Comparison of ENCODE assay signal across 21 mouse cellular contexts in the genomic region with DNA sequence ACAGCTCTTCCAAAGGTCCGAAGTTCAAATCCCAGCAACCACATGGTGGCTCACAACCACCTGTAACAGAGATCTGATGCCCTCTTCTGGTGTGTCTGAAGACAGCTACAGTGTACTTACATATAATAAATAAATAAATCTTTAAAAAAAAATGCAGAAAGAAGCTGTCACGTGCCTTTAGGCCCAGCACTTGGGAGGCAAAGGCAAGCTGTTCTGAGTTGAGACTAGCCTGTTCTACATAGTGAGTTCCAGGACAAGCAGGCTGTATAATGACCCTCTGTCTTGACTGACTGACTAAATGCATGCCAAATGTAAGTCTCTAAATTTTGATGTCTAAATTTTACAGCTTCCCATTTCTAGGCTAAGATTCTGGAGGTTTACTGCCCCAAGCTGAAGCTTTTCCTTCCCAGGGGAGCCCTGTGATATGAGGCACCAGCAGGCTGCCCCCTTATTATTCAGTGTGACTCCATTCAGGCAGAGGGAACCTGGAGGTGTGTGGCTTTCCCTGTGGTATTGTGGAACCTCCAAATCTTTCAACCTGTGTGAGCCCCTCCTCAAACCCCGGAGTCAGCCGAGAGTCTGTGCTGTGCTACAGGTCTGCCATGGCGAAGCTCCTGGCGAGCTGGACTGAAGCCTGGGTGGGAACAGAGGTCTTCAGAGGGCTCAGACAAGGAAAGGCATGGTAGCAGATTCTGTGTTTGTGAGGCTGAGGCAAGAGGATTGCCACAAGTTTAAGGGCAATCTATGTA. TPM values are rescaled to one million over a fixed set of nuclear protein-coding genes. Genes with fewer than 3 reads are reported as not detected.
DNase-seq lines count a peak whose midpoint lies in the region; ATAC-seq and TF ChIP-seq lines count a peak whose summit lies in the region.
"Had no signal": no experiment of that assay in that cellular context is flagged by ENCODE, and none has a peak within 500 bp of the region (broad histone marks: within the 10 kb centered on the region; RNA-seq: fewer than 3 reads in every experiment).

No protein-coding gene starts in this region.

- H3K4me3 ChIP-seq in kidney, embryonic 16.5 days (ENCODE audit: low read length), result no peak overlapping the region
- no peak overlapping the region for H3K4me3 ChIP-seq in stomach, embryonic 14.5 days (ENCODE audit: low read depth, low read length)
- H3K4me3 ChIP-seq in stomach, postnatal 0 days (ENCODE audit: low read depth, low read length), result no peak overlapping the region
- H3K4me3 ChIP-seq in stomach, embryonic 16.5 days (replicated peaks; ENCODE audit: low read length), result no peak overlapping the region
- H3K4me3 ChIP-seq: embryonic facial prominence, embryonic 10.5 days; gastrocnemius, adult 2 months; heart, embryonic 15.5 days; hindbrain, embryonic 10.5 days had no signal

- no peaks in the 10 kb centered on the region for H3K36me3 ChIP-seq in kidney, embryonic 16.5 days (ENCODE audit: insufficient read depth, low read length)
- no peaks in the 10 kb centered on the region for H3K36me3 ChIP-seq in stomach, embryonic 14.5 days (ENCODE audit: control insufficient read depth, insufficient read depth, low read length)
- no peaks in the 10 kb centered on the region for H3K36me3 ChIP-seq in stomach, postnatal 0 days (ENCODE audit: control insufficient read depth, insufficient read depth, low read length)
- no peaks in the 10 kb centered on the region for H3K36me3 ChIP-seq in stomach, embryonic 16.5 days (ENCODE audit: control insufficient read depth, insufficient read depth, low read length)
- H3K36me3 ChIP-seq: embryonic facial prominence, embryonic 10.5 days; heart, embryonic 15.5 days; hindbrain, embryonic 10.5 days had no signal

- peak; percentile 73 for DNase-seq in heart, adult 11 months
- no peak for DNase-seq in heart, postnatal 10 days
- no peak for DNase-seq in kidney, adult 9 months
- DNase-seq in stomach, postnatal 0 days (ENCODE audit: low spot score), result no peak
- no peak for DNase-seq in frontal cortex, postnatal 25 days (ENCODE audit: low spot score in 2 of 2)
- DNase-seq: adrenal gland, adult 8-10 months; adrenal gland, postnatal 36 days; cerebellum, adult 2 months; cerebellum, postnatal 10 days; gastrocnemius, adult 2 months; gastrocnemius, postnatal 25 days had no signal

- no peaks in the 10 kb centered on the region for H3K27me3 ChIP-seq in kidney, embryonic 16.5 days (ENCODE audit: insufficient read depth, low read length)
- no peaks in the 10 kb centered on the region for H3K27me3 ChIP-seq in stomach, embryonic 14.5 days (ENCODE audit: control insufficient read depth, insufficient read depth, low read length)
- no peaks in the 10 kb centered on the region for H3K27me3 ChIP-seq in stomach, postnatal 0 days (ENCODE audit: control insufficient read depth, insufficient read depth, low read length)
- no peaks in the 10 kb centered on the region for H3K27me3 ChIP-seq in stomach, embryonic 16.5 days (ENCODE audit: control insufficient read depth, insufficient read depth, low read length)
- H3K27me3 ChIP-seq: CH12.LX; heart, embryonic 15.5 days had no signal

- WGBS in kidney, embryonic 16.5 days, result 78% methylated on average over 6 of the region's 6 CpGs
- WGBS in stomach, embryonic 14.5 days, result 80% methylated on average over 6 of the region's 6 CpGs
- WGBS in stomach, postnatal 0 days, result 84% methylated on average over 6 of the region's 6 CpGs
- 81% methylated on average over 6 of the region's 6 CpGs for WGBS in stomach, embryonic 16.5 days

- intact Hi-C loops in heart, postnatal 10 days (cut with DNase I), result no loop called here

- H3K4me2 ChIP-seq in kidney, embryonic 16.5 days (replicated peaks; ENCODE audit: low read depth, low read length), result no peak overlapping the region
- no peak overlapping the region for H3K4me2 ChIP-seq in stomach, embryonic 14.5 days (replicated peaks; ENCODE audit: low read depth, low read length)
- no peak overlapping the region for H3K4me2 ChIP-seq in stomach, postnatal 0 days (replicated peaks; ENCODE audit: low read depth)
- no peak overlapping the region for H3K4me2 ChIP-seq in stomach, embryonic 16.5 days (ENCODE audit: low read depth, low read length)
- H3K4me2 ChIP-seq: heart, embryonic 11.5 days; heart, embryonic 15.5 days; hindbrain, embryonic 14.5 days had no signal

- peak; percentile 20; the same call in 1 of the 2 replicates for ATAC-seq in kidney, embryonic 16.5 days (ENCODE audit: low FRiP score, low TSS enrichment)
- ATAC-seq in stomach, embryonic 14.5 days (ENCODE audit: insufficient number of reproducible peaks, insufficient read depth, low FRiP score, low read depth), result no peak
- no peak; the same call in 1 of the 2 replicates for ATAC-seq in stomach, postnatal 0 days (ENCODE audit: low FRiP score, low TSS enrichment)
- no peak for ATAC-seq in stomach, embryonic 16.5 days (ENCODE audit: insufficient read depth, low FRiP score)
- ATAC-seq: forebrain, embryonic 16.5 days had no signal

- no peak for TF ChIP-seq EP300 in stomach, postnatal 0 days (optimal IDR thresholded peaks at IDR 0.05)

- H3K9ac ChIP-seq in kidney, embryonic 16.5 days (replicated peaks; ENCODE audit: low read length), result no peak overlapping the region
- no peak overlapping the region for H3K9ac ChIP-seq in stomach, embryonic 14.5 days (replicated peaks; ENCODE audit: low read depth, low read length)
- no peak overlapping the region for H3K9ac ChIP-seq in stomach, postnatal 0 days (ENCODE audit: low read length)
- H3K9ac ChIP-seq in stomach, embryonic 16.5 days (ENCODE audit: low read length), result 0 out of 2 replicates have a peak overlapping the region, but pooled peaks have one; percentile 0
- H3K9ac ChIP-seq: heart, embryonic 15.5 days; hindbrain, embryonic 14.5 days had no signal

- peak overlapping the region; percentile 43; the same call in 1 of the 2 replicates for H3K27ac ChIP-seq in kidney, embryonic 16.5 days (ENCODE audit: low read length)
- peak overlapping the region; percentile 7; the same call in 1 of the 2 replicates for H3K27ac ChIP-seq in stomach, embryonic 14.5 days (ENCODE audit: low read length)
- no peak overlapping the region for H3K27ac ChIP-seq in stomach, postnatal 0 days (replicated peaks)
- H3K27ac ChIP-seq in stomach, embryonic 16.5 days (ENCODE audit: low read length), result no peak overlapping the region; the same call in 1 of the 2 replicates
- H3K27ac ChIP-seq: embryonic facial prominence, embryonic 10.5 days; gastrocnemius, adult 2 months; heart, embryonic 15.5 days; hindbrain, embryonic 10.5 days; hindbrain, embryonic 14.5 days had no signal

- H3K9me3 ChIP-seq in kidney, embryonic 16.5 days (ENCODE audit: low read length), result no peaks in the 10 kb centered on the region
- H3K9me3 ChIP-seq in stomach, embryonic 14.5 days (ENCODE audit: control insufficient read depth, low read depth, low read length), result no peaks in the 10 kb centered on the region
- H3K9me3 ChIP-seq in stomach, postnatal 0 days (ENCODE audit: control insufficient read depth, low read length), result no peaks in the 10 kb centered on the region
- no peaks in the 10 kb centered on the region for H3K9me3 ChIP-seq in stomach, embryonic 16.5 days (replicated peaks; ENCODE audit: control insufficient read depth, low read length)
- H3K9me3 ChIP-seq: embryonic facial prominence, embryonic 10.5 days; heart, embryonic 15.5 days; hindbrain, embryonic 10.5 days had no signal

- TF ChIP-seq CTCF in stomach, postnatal 0 days (IDR thresholded peaks at IDR 0.05; ENCODE audit: low read depth), result no peak

- H3K4me1 ChIP-seq in kidney, embryonic 16.5 days (ENCODE audit: insufficient read depth, low read length), result peaks cover 22% of the 10 kb centered on the region
- H3K4me1 ChIP-seq in stomach, embryonic 14.5 days (ENCODE audit: control insufficient read depth, insufficient read depth, low read length), result 0 out of 2 replicates have a peak, but pooled peaks cover 4% of the 10 kb centered on the region
- peaks cover 3% of the 10 kb centered on the region; the same call in 1 of the 2 replicates for H3K4me1 ChIP-seq in stomach, postnatal 0 days (replicated peaks; ENCODE audit: control insufficient read depth, insufficient read depth)
- H3K4me1 ChIP-seq in stomach, embryonic 16.5 days (ENCODE audit: control insufficient read depth, insufficient read depth, low read length), result peaks cover 12% of the 10 kb centered on the region
- H3K4me1 ChIP-seq: heart, embryonic 15.5 days had no signal

RNA-seq across cellular contexts. Expression of a gene that starts 9.9 kb away (rescaled TPM):
- 10 to 100 TPM; 49.7 to 52.9 TPM for total RNA-seq in heart, postnatal 10 days (2021)
- 191 and 192 TPM in 2 replicates for polyA plus RNA-seq in kidney, embryonic 16.5 days (2015; fragmentation: Nextera tagmentation; extraction: Ambion mirVana)
- polyA plus RNA-seq in stomach, embryonic 14.5 days (2014; fragmentation: Nextera tagmentation; extraction: Ambion mirVana), result 204 and 216 TPM in 2 replicates
- polyA plus RNA-seq in stomach, postnatal 0 days (2015; fragmentation: Nextera tagmentation; extraction: Ambion mirVana), result 260 and 269 TPM in 2 replicates
- 167 and 175 TPM in 2 replicates for polyA plus RNA-seq in stomach, embryonic 16.5 days (2015; fragmentation: Nextera tagmentation; extraction: Ambion mirVana)

RNA-seq across cellular contexts. Expression of a gene that starts 57.2 kb away (rescaled TPM):
- 100 to 1,000 TPM; 412 to 465 TPM for total RNA-seq in heart, postnatal 10 days (2021)
- polyA plus RNA-seq in kidney, embryonic 16.5 days (2015; fragmentation: Nextera tagmentation; extraction: Ambion mirVana), result 202 and 208 TPM in 2 replicates
- polyA plus RNA-seq in stomach, embryonic 14.5 days (2014; fragmentation: Nextera tagmentation; extraction: Ambion mirVana), result 214 and 230 TPM in 2 replicates
- polyA plus RNA-seq in stomach, postnatal 0 days (2015; fragmentation: Nextera tagmentation; extraction: Ambion mirVana), result 127 and 132 TPM in 2 replicates
- 179 and 211 TPM in 2 replicates for polyA plus RNA-seq in stomach, embryonic 16.5 days (2015; fragmentation: Nextera tagmentation; extraction: Ambion mirVana)

Comparison
In these comparisons a context has a peak if more than half of its experiments do, and no peak if none do; other contexts are left out.
1. H3K27ac ChIP-seq: peak in kidney, embryonic 16.5 days (single experiment) and stomach, embryonic 14.5 days (single experiment); none in stomach, postnatal 0 days (single experiment) and stomach, embryonic 16.5 days (single experiment).